Mouse (Mus musculus) neural tube, embryonic 13.5 days (tissue): ENCODE measurements around the gene Tnfrsf4. TPM values are rescaled to one million over a fixed set of nuclear protein-coding genes. Genes with fewer than 3 reads are reported as not detected.

Experiments
- ATAC-seq: fragments of 200-750 bp; cut with Nextera tagmentation; 2 replicates; pipeline ENCODE4 v1.8.0; 2017; ENCODE audit warnings: low read depth, mild to moderate bottlenecking, moderate TSS enrichment, moderate library complexity
- H3K27ac ChIP-seq: fragments of 300-500 bp; sonication (generic); replicated peaks from 2 replicates; pipeline ENCODE4 v1.5.1; 2015; ENCODE audit warnings: moderate library complexity, mild to moderate bottlenecking, inconsistent platforms
- H3K27me3 ChIP-seq: fragments of 300-500 bp; sonication (generic); 2 replicates; pipeline ENCODE4 v1.6.1; 2015; ENCODE audit warnings: mild to moderate bottlenecking, inconsistent platforms
- H3K36me3 ChIP-seq: fragments of 300-500 bp; sonication (generic); 2 replicates; pipeline ENCODE4 v1.6.1; 2015; ENCODE audit warnings: mild to moderate bottlenecking, inconsistent platforms
- H3K4me1 ChIP-seq: fragments of 300-500 bp; sonication (generic); replicated peaks from 2 replicates; pipeline ENCODE4 v1.6.1; 2015; ENCODE audit warnings: inconsistent platforms
- H3K4me2 ChIP-seq: fragments of 300-500 bp; sonication (generic); 2 replicates; pipeline ENCODE4 v1.6.1; 2015; ENCODE audit warnings: inconsistent platforms, mild to moderate bottlenecking, moderate library complexity
- H3K4me3 ChIP-seq: fragments of 300-500 bp; sonication (generic); 2 replicates; pipeline ENCODE4 v1.5.1; 2015; ENCODE audit warnings: mild to moderate bottlenecking, inconsistent platforms
- H3K9ac ChIP-seq: fragments of 300-500 bp; sonication (generic); 2 replicates; pipeline ENCODE4 v1.6.1; 2015; ENCODE audit warnings: moderate library complexity, mild to moderate bottlenecking, inconsistent platforms
- H3K9me3 ChIP-seq: fragments of 300-500 bp; sonication (generic); 2 replicates; pipeline ENCODE4 v1.6.1; 2016; ENCODE audit warnings: inconsistent platforms
- WGBS: fragments of 180-500 bp; shearing (Covaris S2); methylation state at CpG from one replicate; pipeline ENCODE4 v1.1.7; 2015; 5-methylcytosine and 5-hydroxymethylcytosine counted together
- polyA plus RNA-seq: library from polyadenylated mRNA; unstranded; fragments of >200 nt; fragmentation: Nextera tagmentation; extraction: Ambion mirVana; gene quantifications from 2 replicates; pipeline ENCODE4 v1.2.1, GENCODE M21; 2015

Gene Tnfrsf4
- 0.77 and 1.2 TPM in 2 replicates for polyA plus RNA-seq

GRCm38 (mm10) chr4:156013637-156014036, at the start of gene Tnfrsf4:
Gene Tnfrsf4, plus strand, starts transcription at chr4:156013843.
- 90% methylated on average over 8 of the region's 8 CpGs for WGBS
- H3K27ac ChIP-seq: no peak within 1 kb of the TSS
- H3K4me2 ChIP-seq: no peak within 1 kb of the TSS
- peaks cover 79% of the 10 kb centered on the region for H3K36me3 ChIP-seq
- no peaks in the 10 kb centered on the region for H3K27me3 ChIP-seq
- no peak for ATAC-seq
- H3K4me3 ChIP-seq: no peak within 1 kb of the TSS
- H3K9me3 ChIP-seq: no peaks in the 10 kb centered on the region
- no peaks in the 10 kb centered on the region for H3K4me1 ChIP-seq
- no peak within 1 kb of the TSS for H3K9ac ChIP-seq

- Histone ChIP-seq H3K4me1 (peaks cover 17% of the 10 kb centered on the region), H3K36me3 (peaks cover 35% of the 10 kb centered on the region), H3K4me2 (no peak overlapping the region), H3K4me3 (no peak overlapping the region), H3K27ac (no peak overlapping the region), H3K27me3 (no peaks in the 10 kb centered on the region), H3K9ac (no peak overlapping the region), H3K9me3 (no peaks in the 10 kb centered on the region)
- 93% methylated on average over 11 of the region's 11 CpGs for WGBS
- ATAC-seq: no peak
Observed at GRCm38 (mm10) chr4:155964396-155964795, 49.2 kb upstream of the Tnfrsf4 start.

- Histone ChIP-seq H3K27ac (no peak overlapping the region), H3K9me3 (no peaks in the 10 kb centered on the region), H3K36me3 (peaks cover 27% of the 10 kb centered on the region), H3K4me1 (no peaks in the 10 kb centered on the region), H3K4me3 (no peak overlapping the region), H3K27me3 (no peaks in the 10 kb centered on the region), H3K9ac (no peak overlapping the region), H3K4me2 (no peak overlapping the region)
- 85% methylated on average over 13 of the region's 13 CpGs for WGBS
- no peak for ATAC-seq
Observed at GRCm38 (mm10) chr4:155969043-155969653, 44.5 kb upstream of the Tnfrsf4 start.

GRCm38 (mm10) chr4:155970286-155970685, 43.4 kb upstream of the Tnfrsf4 start:
- Histone ChIP-seq H3K27me3 (no peaks in the 10 kb centered on the region), H3K9ac (no peak overlapping the region), H3K27ac (no peak overlapping the region), H3K4me2 (no peak overlapping the region), H3K9me3 (no peaks in the 10 kb centered on the region), H3K4me1 (no peaks in the 10 kb centered on the region), H3K36me3 (peaks cover 16% of the 10 kb centered on the region), H3K4me3 (no peak overlapping the region)
- WGBS: 78% methylated on average over 5 of the region's 5 CpGs
- ATAC-seq: no peak

- Histone ChIP-seq H3K9ac (no peak overlapping the region), H3K27me3 (no peaks in the 10 kb centered on the region), H3K36me3 (no peaks in the 10 kb centered on the region), H3K9me3 (peaks cover 2% of the 10 kb centered on the region; the same call in 1 of the 2 replicates), H3K4me2 (no peak overlapping the region), H3K4me1 (no peaks in the 10 kb centered on the region), H3K4me3 (no peak overlapping the region), H3K27ac (no peak overlapping the region)
- WGBS: 65% methylated on average over 6 of the region's 6 CpGs
- no peak for ATAC-seq
Observed at GRCm38 (mm10) chr4:155972651-155973050, 41.0 kb upstream of the Tnfrsf4 start.

GRCm38 (mm10) chr4:155973239-155973638, 40.4 kb upstream of the Tnfrsf4 start:
- 77% methylated on average over 2 of the region's 2 CpGs for whole genome bisulfite sequencing
- ATAC-seq: no peak
- H3K27me3 ChIP-seq: no peaks in the 10 kb centered on the region

GRCm38 (mm10) chr4:155981436-155982082, 32.1 kb upstream of the Tnfrsf4 start:
- no peak for ATAC-seq
- 79% methylated on average over 12 of the region's 12 CpGs for WGBS
- no peak overlapping the region for H3K4me2 ChIP-seq
- 0 out of 2 replicates have a peak, but pooled peaks cover 8% of the 10 kb centered on the region for H3K4me1 ChIP-seq
- H3K9me3 ChIP-seq: peaks cover 2% of the 10 kb centered on the region; the same call in 1 of the 2 replicates
- no peaks in the 10 kb centered on the region for H3K36me3 ChIP-seq
- H3K4me3 ChIP-seq: no peak overlapping the region
- H3K27me3 ChIP-seq: no peaks in the 10 kb centered on the region
- H3K9ac ChIP-seq: no peak overlapping the region
- H3K27ac ChIP-seq: no peak overlapping the region

More at GRCm38 (mm10) chr4:155973239-155973638, 40.4 kb upstream of the Tnfrsf4 start:
- Histone ChIP-seq H3K4me1 (no peaks in the 10 kb centered on the region), H3K9me3 (peaks cover 2% of the 10 kb centered on the region; the same call in 1 of the 2 replicates), H3K4me2 (no peak overlapping the region), H3K4me3 (no peak overlapping the region), H3K36me3 (no peaks in the 10 kb centered on the region), H3K27ac (no peak overlapping the region), H3K9ac (no peak overlapping the region)

GRCm38 (mm10) chr4:155983788-155984187, 29.9 kb upstream of the Tnfrsf4 start:
- no peaks in the 10 kb centered on the region for H3K36me3 ChIP-seq
- no peak overlapping the region for H3K9ac ChIP-seq
- 16% methylated on average over 2 of the region's 2 CpGs for WGBS
- H3K9me3 ChIP-seq: no peaks in the 10 kb centered on the region
- 0 out of 2 replicates have a peak, but pooled peaks cover 8% of the 10 kb centered on the region for H3K4me1 ChIP-seq
- no peak overlapping the region for H3K4me3 ChIP-seq
- no peak overlapping the region for H3K27ac ChIP-seq
- no peaks in the 10 kb centered on the region for H3K27me3 ChIP-seq
- ATAC-seq: no peak
- no peak overlapping the region for H3K4me2 ChIP-seq

- H3K27me3 ChIP-seq: no peaks in the 10 kb centered on the region
- 90% methylated on average over 22 of the region's 22 CpGs for WGBS
- peak overlapping the region; percentile 99 for H3K4me2 ChIP-seq
- ATAC-seq: 0 out of 2 replicates have a peak, but pooled peaks have one; percentile 0
- peaks cover 4% of the 10 kb centered on the region; the same call in 1 of the 2 replicates for H3K36me3 ChIP-seq
- no peaks in the 10 kb centered on the region for H3K9me3 ChIP-seq
- H3K4me1 ChIP-seq: peaks cover 46% of the 10 kb centered on the region
- peak overlapping the region; percentile 76 for H3K4me3 ChIP-seq
- H3K9ac ChIP-seq: peak overlapping the region; percentile 83
- peak overlapping the region; percentile 95 for H3K27ac ChIP-seq
Observed at GRCm38 (mm10) chr4:155991211-155991907, 22.3 kb upstream of the Tnfrsf4 start.

- ATAC-seq: peak; percentile 14; the same call in 1 of the 2 replicates
- peak overlapping the region; percentile 95 for H3K27ac ChIP-seq
- H3K9me3 ChIP-seq: no peaks in the 10 kb centered on the region
- H3K4me3 ChIP-seq: peak overlapping the region; percentile 76
- H3K9ac ChIP-seq: peak overlapping the region; percentile 83
- WGBS: 30% methylated on average over 37 of the region's 37 CpGs
- no peaks in the 10 kb centered on the region for H3K27me3 ChIP-seq
- H3K4me2 ChIP-seq: peak overlapping the region; percentile 99
- peaks cover 49% of the 10 kb centered on the region for H3K4me1 ChIP-seq
- peaks cover 9% of the 10 kb centered on the region for H3K36me3 ChIP-seq
Observed at GRCm38 (mm10) chr4:155991908-155992230, 21.8 kb upstream of the Tnfrsf4 start.

GRCm38 (mm10) chr4:155992241-155992905, 21.3 kb upstream of the Tnfrsf4 start, which contains the start of the genes B3galt6 and Sdf4:
Gene B3galt6, minus strand, starts transcription at chr4:155992649.
Gene Sdf4, plus strand, starts transcription at chr4:155992872.
- peak within 1 kb of the TSS; percentile 83 for H3K9ac ChIP-seq
- ATAC-seq: peak; percentile 88
- peaks cover 49% of the 10 kb centered on the region for H3K4me1 ChIP-seq
- H3K36me3 ChIP-seq: peaks cover 14% of the 10 kb centered on the region
- no peaks in the 10 kb centered on the region for H3K27me3 ChIP-seq
- peak within 1 kb of the TSS; percentile 76 for H3K4me3 ChIP-seq
- H3K4me2 ChIP-seq: peak within 1 kb of the TSS; percentile 99
- H3K27ac ChIP-seq: peak within 1 kb of the TSS; percentile 96
- no peaks in the 10 kb centered on the region for H3K9me3 ChIP-seq
- under 1% methylated on average over 98 of the region's 99 CpGs for WGBS
